Mouse (Mus musculus): ENCODE measurements around the gene Pin4. TPM values are rescaled to one million over a fixed set of nuclear protein-coding genes. Genes with fewer than 3 reads are reported as not detected.

The Pin4 gene
- polyA plus RNA-seq, 1 experiment from 2014 or later, result 76.5 TPM

GRCm38 (mm10) chrX:102175538-102176287 lies 56.5 kb downstream of the Pin4 start:
- H3K27me3 ChIP-seq, result peaks cover 8% of the 10 kb centered on the region
- ATAC-seq (no peak), DNase-seq (ENCODE audit: low read depth, low spot score) (no peak)
- CTCF ChIA-PET, result no interaction called here
- POLR2A ChIA-PET, result no interaction called here
- in situ Hi-C loops (cut with MboI; ENCODE audit: low pct_unique_long_range_greater_than_20kb), result no loop called here
- no peak for TF ChIP-seq CTCF (IDR thresholded peaks at IDR 0.05)

Other genes starting within 250 kb of the Pin4 start
- gene Rtl5, start 48.1 kb upstream of the Pin4 start, polyA plus RNA-seq (2021), result 8.5 TPM
- gene Ercc6l, start 37.6 kb downstream of the Pin4 start, polyA plus RNA-seq (2021), result 5.7 TPM
- 1,274 TPM for gene Rps4x, start 69.9 kb downstream of the Pin4 start, polyA plus RNA-seq (2021)
- gene Cited1, start 132.7 kb downstream of the Pin4 start, polyA plus RNA-seq (2021), result 13.0 TPM